ENCODE assay signal across 8 mouse cellular contexts in the genomic region with DNA sequence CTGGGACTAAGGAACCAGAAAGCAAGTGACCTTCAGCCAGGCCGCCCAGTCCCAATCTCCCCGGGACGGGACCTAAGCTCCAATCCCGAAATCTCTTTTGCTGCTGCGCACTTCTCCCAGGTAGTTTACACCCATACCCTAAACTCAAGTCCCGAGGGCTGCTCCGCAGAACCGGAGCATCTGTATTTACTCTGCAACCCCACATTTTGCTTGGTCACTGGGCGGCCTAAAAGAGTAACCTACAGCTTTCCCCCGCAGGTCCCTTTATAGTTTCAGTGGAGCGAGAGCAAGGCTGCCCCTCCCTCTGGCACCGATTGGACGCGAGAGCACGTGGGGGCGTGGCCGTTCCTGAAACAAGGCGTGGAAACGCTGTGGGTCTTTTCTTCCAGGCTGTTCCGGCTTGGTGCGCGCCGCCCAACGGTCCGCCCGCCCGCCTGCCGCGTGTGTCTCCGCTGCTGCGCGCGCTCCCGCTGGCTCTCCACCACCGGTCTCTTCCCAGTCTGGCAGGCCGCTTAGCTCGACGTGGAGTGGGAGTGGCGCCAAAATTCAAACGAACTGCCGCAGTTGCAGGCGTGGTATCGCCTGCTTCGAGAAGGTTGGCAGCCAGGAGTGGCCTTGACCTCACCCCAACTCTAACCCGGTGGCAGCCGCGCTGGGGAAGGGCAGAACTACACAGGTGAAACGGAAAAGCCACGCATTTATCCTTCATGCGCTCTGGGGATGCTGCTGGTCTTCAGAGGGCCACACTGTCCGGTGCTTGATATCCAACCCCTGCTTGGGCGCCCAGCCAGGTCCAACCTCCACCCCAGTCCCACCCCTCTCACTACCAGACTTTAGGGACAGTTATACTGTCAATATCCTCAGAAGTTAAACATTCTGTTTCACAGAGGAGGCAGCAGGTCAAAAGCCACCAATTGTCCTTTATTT. TPM values are rescaled to one million over a fixed set of nuclear protein-coding genes. Genes with fewer than 3 reads are reported as not detected.
DNase-seq lines count a peak whose midpoint lies in the region; ATAC-seq and TF ChIP-seq lines count a peak whose summit lies in the region.
"Not testable (repeated sequence)": the region's sequence is repeated elsewhere in the genome, so short reads cannot be mapped to it uniquely, and the experiment has no call there.

No protein-coding gene starts in this region.

- not testable (repeated sequence) for H3K36me3 ChIP-seq in hindbrain, embryonic 12.5 days; lung, postnatal 0 days (ENCODE audit: insufficient read depth, low read length)

- POLR2A ChIA-PET in Patski (lab: Charles Lee): not testable (repeated sequence)

- H3K9me3 ChIP-seq in hindbrain, embryonic 12.5 days (replicated peaks); lung, postnatal 0 days (ENCODE audit: low read length): not testable (repeated sequence)

- H3K4me3 ChIP-seq in hindbrain, embryonic 12.5 days: peak overlapping the region; percentile 42
- H3K4me3 ChIP-seq in lung, postnatal 0 days (ENCODE audit: low read depth, low read length): peak overlapping the region; percentile 32

- H3K4me1 ChIP-seq in hindbrain, embryonic 12.5 days; lung, postnatal 0 days (ENCODE audit: insufficient read depth, low read depth, low read length): not testable (repeated sequence)

- not testable (repeated sequence) for H3K27ac ChIP-seq in hindbrain, embryonic 12.5 days; lung, postnatal 0 days (ENCODE audit: low read length)

- not testable (repeated sequence) for TF ChIP-seq EP300 in lung, postnatal 0 days (IDR thresholded peaks at IDR 0.05)

- H3K4me2 ChIP-seq in hindbrain, embryonic 12.5 days (replicated peaks): peak overlapping the region; percentile 60
- peak overlapping the region; percentile 57 for H3K4me2 ChIP-seq in lung, postnatal 0 days (replicated peaks; ENCODE audit: low read depth, low read length)

- TF ChIP-seq CTCF in Patski (IDR thresholded peaks at IDR 0.05); lung, postnatal 0 days (IDR thresholded peaks at IDR 0.05): not testable (repeated sequence)

- DNase-seq in Patski (ENCODE audit: low read depth, low spot score): not testable (repeated sequence)
- DNase-seq in cerebellum, postnatal 10 days: peak; percentile 83 to 92
- peak; percentile 85 to 86 for DNase-seq in frontal cortex, postnatal 10 days (ENCODE audit: low spot score in 2 of 2)
- peak; percentile 75 to 85 for DNase-seq in layer of hippocampus, postnatal 10 days (ENCODE audit: low spot score in 2 of 2)
- peak; percentile 93 for DNase-seq in lung, postnatal 0 days (ENCODE audit: low spot score)
- DNase-seq in ovary, postnatal 10 days (ENCODE audit: low spot score): peak; percentile 60
- peak; percentile 80 for DNase-seq in thymus, postnatal 0 days (ENCODE audit: low spot score)

- ATAC-seq in Patski: peak; percentile 98
- ATAC-seq in hindbrain, embryonic 12.5 days (ENCODE audit: low FRiP score): peak; percentile 99
- peak; percentile 99 for ATAC-seq in lung, postnatal 0 days

- CTCF ChIA-PET in Patski (lab: Charles Lee): not testable (repeated sequence)

- peak overlapping the region; percentile 51 for H3K9ac ChIP-seq in hindbrain, embryonic 12.5 days
- H3K9ac ChIP-seq in lung, postnatal 0 days (replicated peaks; ENCODE audit: low read depth): peak overlapping the region; percentile 36

- WGBS in hindbrain, embryonic 12.5 days: 3% methylated on average over 52 of the region's 52 CpGs
- 5% methylated on average over 47 of the region's 52 CpGs for WGBS in lung, postnatal 0 days

- not testable (repeated sequence) for H3K27me3 ChIP-seq in Patski; hindbrain, embryonic 12.5 days; lung, postnatal 0 days (replicated peaks; ENCODE audit: insufficient read depth, low read length)

- in situ Hi-C loops in Patski (cut with MboI; ENCODE audit: low pct_unique_long_range_greater_than_20kb): not testable (repeated sequence)

RNA-seq across cellular contexts. Expression of a gene that starts 19.9 kb away (rescaled TPM):
- 0.27 TPM for polyA plus RNA-seq in Patski (2021)
- polyA plus RNA-seq in hindbrain, embryonic 12.5 days (2016; fragmentation: Nextera tagmentation; extraction: Ambion mirVana): 0.20 TPM in 1 of 2 replicates, not detected in the other
- under 1 TPM in 1 of 2 experiments, not detected in 1; 0.18 TPM for total RNA-seq in layer of hippocampus, postnatal 10 days (2021)
- not detected in 2 replicates for polyA plus RNA-seq in lung, postnatal 0 days (2015; fragmentation: Nextera tagmentation; extraction: Ambion mirVana)
- 0.10 and 0.21 TPM in 2 replicates for polyA plus RNA-seq in thymus, postnatal 0 days (2015; fragmentation: Nextera tagmentation; extraction: Ambion mirVana)
